Mouse (Mus musculus) embryonic facial prominence, embryonic 14.5 days (tissue): ENCODE measurements around the gene Fkbp3. TPM values are rescaled to one million over a fixed set of nuclear protein-coding genes. Genes with fewer than 3 reads are reported as not detected.
A peak's percentile ranks its signal among the peaks of the same experiment; 100 is the strongest.
"Not testable (repeated sequence)": the region's sequence is repeated elsewhere in the genome, so short reads cannot be mapped to it uniquely, and the experiment has no call there.

Source experiments
- ATAC-seq: fragments of 200-750 bp; cut with Nextera tagmentation; 2 replicates; pipeline ENCODE4 v1.8.0; 2017; ENCODE audit warnings: low read depth, moderate number of reproducible peaks, moderate TSS enrichment
- DNase-seq: peaks from one replicate; pipeline ENCODE4 v3.0.0-alpha.2; 2015; ENCODE audit warnings: low spot score
- H3K27ac ChIP-seq: fragments of 300-500 bp; sonication (generic); replicated peaks from 2 replicates; pipeline ENCODE4 v1.5.1; 2014; ENCODE audit warnings: low read depth, mild to moderate bottlenecking, low read length, moderate library complexity
- H3K27me3 ChIP-seq: fragments of 300-500 bp; sonication (generic); replicated peaks from 2 replicates; pipeline ENCODE4 v1.6.1; 2014; ENCODE audit warnings: low read length; ENCODE audit not compliant: control insufficient read depth, insufficient read depth
- H3K36me3 ChIP-seq: fragments of 300-500 bp; sonication (generic); 2 replicates; pipeline ENCODE4 v1.6.1; 2014; ENCODE audit warnings: low read length, mixed read lengths; ENCODE audit not compliant: control insufficient read depth, insufficient read depth
- H3K4me1 ChIP-seq: fragments of 300-500 bp; sonication (generic); 2 replicates; pipeline ENCODE4 v1.6.1; 2014; ENCODE audit warnings: antibody characterized with exemption, low read length; ENCODE audit not compliant: control insufficient read depth, insufficient read depth
- H3K4me2 ChIP-seq: fragments of 300-500 bp; sonication (generic); 2 replicates; pipeline ENCODE4 v1.6.1; 2014; ENCODE audit warnings: low read depth, mild to moderate bottlenecking, low read length, moderate library complexity, mixed read lengths
- H3K4me3 ChIP-seq: fragments of 300-500 bp; sonication (generic); 2 replicates; pipeline ENCODE4 v1.5.1; 2014; ENCODE audit warnings: low read depth, mild to moderate bottlenecking, low read length
- H3K9ac ChIP-seq: fragments of 300-500 bp; sonication (generic); 2 replicates; pipeline ENCODE4 v1.6.1; 2014; ENCODE audit warnings: low read depth, mild to moderate bottlenecking, low read length, moderate library complexity, mixed read lengths
- H3K9me3 ChIP-seq: fragments of 300-500 bp; sonication (generic); 2 replicates; pipeline ENCODE4 v1.6.1; 2016; ENCODE audit warnings: low read length; ENCODE audit not compliant: control insufficient read depth
- WGBS: fragments of 180-500 bp; shearing (Covaris S2); extraction: QIAGEN DNeasy Blood & Tissue Kit; methylation state at CpG from one replicate; pipeline ENCODE4 v1.1.7; 2014; 5-methylcytosine and 5-hydroxymethylcytosine counted together
- polyA plus RNA-seq: library from polyadenylated mRNA; unstranded; fragments of >200 nt; fragmentation: Nextera tagmentation; extraction: Ambion mirVana; gene quantifications from 2 replicates; pipeline ENCODE4 v1.2.1, GENCODE M21; 2014

Fkbp3 gene
- polyA plus RNA-seq, result 389 and 391 TPM in 2 replicates

DNA sequence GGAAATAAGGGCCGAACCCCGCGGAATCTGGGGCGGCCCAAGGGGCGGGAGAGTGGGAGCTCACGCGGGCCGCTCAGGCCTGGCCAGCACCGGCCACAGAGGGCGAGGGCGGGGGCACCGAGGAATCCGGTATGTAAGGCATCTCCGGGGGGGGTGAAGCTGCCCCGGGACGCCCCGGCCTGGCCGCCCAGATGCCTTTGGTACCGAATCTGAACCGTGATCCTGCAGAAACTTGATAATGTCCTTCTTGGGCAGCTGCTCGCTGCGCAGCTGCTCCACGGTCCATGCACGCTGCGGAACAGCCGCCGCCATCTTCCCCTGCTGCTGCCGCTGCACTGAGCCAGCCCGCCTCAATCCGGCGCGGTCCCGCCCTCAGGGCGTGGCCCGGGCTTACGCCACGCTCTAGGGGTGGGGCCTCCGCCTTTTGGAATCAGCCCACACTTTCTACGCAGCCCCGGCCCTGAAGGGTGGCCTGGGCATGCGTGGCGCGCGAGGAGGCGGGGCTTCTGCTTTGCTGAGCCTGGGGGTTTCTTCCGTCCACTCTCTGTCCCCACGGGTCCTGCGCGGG is at the start of gene Fkbp3:
TSS of gene Fkbp3 (minus strand) at position 397 of the 568 bp plus-strand sequence.
- Histone ChIP-seq H3K9me3 (no peaks in the 10 kb centered on the region), H3K4me2 (peak within 1 kb of the TSS; percentile 87), H3K36me3 (peaks cover 8% of the 10 kb centered on the region), H3K9ac (peak within 1 kb of the TSS; percentile 93), H3K4me1 (peaks cover 18% of the 10 kb centered on the region), H3K27ac (peak within 1 kb of the TSS; percentile 94), H3K4me3 (peak within 1 kb of the TSS; percentile 93), H3K27me3 (no peaks in the 10 kb centered on the region)
- ATAC-seq, result peak; percentile 99
- 0% methylated on average over 17 of the region's 49 CpGs for WGBS
- peak; percentile 98 for DNase-seq

DNA sequence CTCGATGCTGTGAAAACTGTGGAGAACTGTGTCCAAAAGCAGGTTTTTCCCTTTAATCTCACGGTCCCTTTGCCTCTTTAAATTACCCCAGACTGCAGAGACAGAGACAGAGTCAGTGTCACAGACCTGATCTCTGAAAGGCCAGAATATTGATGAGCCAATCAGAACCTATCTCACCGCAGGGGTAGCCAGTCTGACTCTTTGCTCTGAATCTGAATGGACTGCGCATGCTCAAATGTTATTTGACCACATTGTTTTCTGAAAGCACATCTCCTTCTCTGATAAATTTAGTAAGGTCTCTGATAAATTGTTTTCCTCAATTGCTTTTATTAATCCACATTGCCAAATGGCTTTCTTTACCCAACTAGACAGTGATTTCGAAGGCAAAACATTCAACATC is 45.6 kb upstream of the Fkbp3 start:
- WGBS, result 88% methylated on average over 5 of the region's 5 CpGs
- H3K4me3 ChIP-seq, result no peak overlapping the region
- H3K4me2 ChIP-seq, result no peak overlapping the region
- peaks cover 72% of the 10 kb centered on the region for H3K36me3 ChIP-seq
- DNase-seq (no peak), ATAC-seq (no peak)
- no peaks in the 10 kb centered on the region for H3K27me3 ChIP-seq
- H3K9ac ChIP-seq, result no peak overlapping the region
- no peak overlapping the region for H3K27ac ChIP-seq
- no peaks in the 10 kb centered on the region for H3K9me3 ChIP-seq
- H3K4me1 ChIP-seq, result no peaks in the 10 kb centered on the region

GRCm38 (mm10) chr12:65118968-65119367 is 45.2 kb upstream of the Fkbp3 start:
- ATAC-seq (no peak), DNase-seq (no peak)
- no peak overlapping the region for H3K4me2 ChIP-seq
- H3K27ac ChIP-seq, result no peak overlapping the region
- H3K27me3 ChIP-seq, result no peaks in the 10 kb centered on the region
- no peak overlapping the region for H3K4me3 ChIP-seq
- H3K9ac ChIP-seq, result no peak overlapping the region
- peaks cover 75% of the 10 kb centered on the region for H3K36me3 ChIP-seq
- 81% methylated on average over 7 of the region's 7 CpGs for WGBS
- no peaks in the 10 kb centered on the region for H3K4me1 ChIP-seq
- no peaks in the 10 kb centered on the region for H3K9me3 ChIP-seq

DNA sequence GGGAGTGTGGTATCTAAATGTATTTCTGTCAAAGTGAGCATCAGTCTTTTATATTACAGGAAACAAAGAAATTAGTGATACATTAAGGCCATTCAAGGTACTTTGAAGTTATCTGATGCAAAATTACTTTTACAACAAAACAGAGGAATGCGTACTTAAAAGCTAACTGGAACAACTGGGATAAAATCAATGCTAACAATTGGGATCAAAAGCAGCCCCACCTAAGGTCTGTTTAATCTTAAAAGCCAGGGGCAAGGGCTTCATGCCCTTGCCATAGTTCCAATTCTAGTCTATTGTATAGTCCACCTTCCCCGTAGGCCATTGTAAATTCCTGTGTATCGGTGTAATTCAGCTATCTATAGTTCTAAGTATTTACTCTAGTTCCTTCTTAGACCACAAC is 41.2 kb upstream of the Fkbp3 start:
- 96% methylated on average over 3 of the region's 3 CpGs for WGBS
- H3K9ac ChIP-seq, DNase-seq, H3K4me1 ChIP-seq, ATAC-seq, H3K27me3 ChIP-seq, H3K9me3 ChIP-seq, H3K27ac ChIP-seq, H3K4me3 ChIP-seq, H3K4me2 ChIP-seq: not testable (repeated sequence)
- H3K36me3 ChIP-seq, result peaks cover 48% of the 10 kb centered on the region

GRCm38 (mm10) chr12:65113925-65114324 is 40.1 kb upstream of the Fkbp3 start:
- Histone ChIP-seq H3K27ac (no peak overlapping the region), H3K27me3 (no peaks in the 10 kb centered on the region), H3K9ac (no peak overlapping the region), H3K4me3 (no peak overlapping the region), H3K36me3 (peaks cover 37% of the 10 kb centered on the region), H3K9me3 (no peaks in the 10 kb centered on the region), H3K4me1 (no peaks in the 10 kb centered on the region), H3K4me2 (no peak overlapping the region)
- WGBS, result 91% methylated on average over 4 of the region's 4 CpGs
- no peak for DNase-seq
- ATAC-seq, result no peak

DNA sequence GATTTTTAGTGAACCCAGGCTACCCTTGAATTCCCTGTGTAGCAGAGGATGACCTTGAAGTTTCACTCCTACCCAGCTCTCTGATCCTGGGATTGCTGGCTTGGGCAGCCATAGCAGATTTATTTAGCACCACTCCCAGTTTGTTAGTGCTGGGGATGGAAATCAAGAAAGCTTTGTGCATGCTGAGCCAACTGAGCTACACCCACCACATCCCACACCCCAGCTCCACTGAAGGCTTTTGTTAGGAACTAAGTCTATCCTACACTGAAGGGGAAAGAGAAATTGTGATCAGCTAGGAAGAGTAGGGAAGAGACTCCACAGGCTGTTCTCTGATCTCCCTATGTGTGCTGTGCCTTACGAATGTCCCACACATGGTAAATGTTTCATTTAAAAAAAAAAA is 39.0 kb upstream of the Fkbp3 start:
- no peak overlapping the region for H3K4me3 ChIP-seq
- H3K4me1 ChIP-seq, result no peaks in the 10 kb centered on the region
- H3K4me2 ChIP-seq, result no peak overlapping the region
- H3K9ac ChIP-seq, result no peak overlapping the region
- H3K36me3 ChIP-seq, result peaks cover 32% of the 10 kb centered on the region
- ATAC-seq (no peak), DNase-seq (no peak)
- no peaks in the 10 kb centered on the region for H3K9me3 ChIP-seq
- 94% methylated on average over 1 of the region's 1 CpGs for WGBS
- H3K27me3 ChIP-seq, result no peaks in the 10 kb centered on the region
- no peak overlapping the region for H3K27ac ChIP-seq

DNA sequence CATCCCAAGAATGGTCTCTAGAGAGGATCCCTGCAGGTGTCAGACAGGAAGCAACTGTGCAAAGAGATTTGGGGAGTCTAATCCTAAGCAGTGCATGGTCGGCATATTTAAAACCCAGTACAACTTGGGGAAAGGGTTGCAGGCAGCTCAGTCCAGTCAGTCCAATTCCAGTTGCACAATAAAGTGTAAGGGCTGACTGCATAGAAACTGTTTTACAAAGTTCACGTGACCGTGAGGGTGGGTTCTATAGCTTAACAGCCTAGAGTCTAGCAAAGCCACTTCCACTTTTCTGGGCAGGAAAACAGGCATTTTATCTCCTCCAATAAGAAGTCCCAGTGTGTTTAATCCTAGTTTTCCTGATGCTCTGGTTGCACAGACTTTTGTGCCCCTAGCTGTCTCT is 37.7 kb upstream of the Fkbp3 start:
- WGBS, result 90% methylated on average over 3 of the region's 3 CpGs
- Histone ChIP-seq H3K4me3 (no peak overlapping the region), H3K9ac (no peak overlapping the region), H3K36me3 (peaks cover 35% of the 10 kb centered on the region), H3K27ac (no peak overlapping the region), H3K9me3 (no peaks in the 10 kb centered on the region), H3K27me3 (no peaks in the 10 kb centered on the region), H3K4me1 (no peaks in the 10 kb centered on the region), H3K4me2 (no peak overlapping the region)
- DNase-seq (no peak), ATAC-seq (no peak)

DNA sequence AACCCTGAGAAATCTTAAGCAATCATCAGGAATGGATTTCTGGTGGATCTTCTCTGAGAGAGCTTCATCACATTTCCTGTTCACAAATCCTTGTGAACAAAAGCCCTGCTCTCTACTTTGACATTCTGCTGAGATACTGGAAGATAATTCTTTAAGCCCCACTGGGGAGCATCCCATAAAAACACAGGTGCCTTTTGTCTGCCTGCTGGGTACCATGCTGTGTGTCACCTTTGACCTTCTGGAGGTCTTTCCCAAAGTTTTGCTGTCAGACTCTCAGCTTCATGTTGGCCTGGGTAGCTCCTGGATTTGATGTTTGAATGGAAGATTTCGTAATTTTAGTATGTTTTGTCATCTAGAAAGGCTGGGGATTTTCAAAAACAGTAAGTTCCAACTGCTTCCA is 34.9 kb upstream of the Fkbp3 start:
- Histone ChIP-seq H3K36me3 (peaks cover 45% of the 10 kb centered on the region), H3K9me3 (no peaks in the 10 kb centered on the region), H3K4me3 (no peak overlapping the region), H3K4me2 (no peak overlapping the region), H3K27me3 (no peaks in the 10 kb centered on the region), H3K4me1 (no peaks in the 10 kb centered on the region), H3K9ac (no peak overlapping the region), H3K27ac (no peak overlapping the region)
- DNase-seq (no peak), ATAC-seq (no peak)
- WGBS, result 85% methylated on average over 1 of the region's 1 CpGs

DNA sequence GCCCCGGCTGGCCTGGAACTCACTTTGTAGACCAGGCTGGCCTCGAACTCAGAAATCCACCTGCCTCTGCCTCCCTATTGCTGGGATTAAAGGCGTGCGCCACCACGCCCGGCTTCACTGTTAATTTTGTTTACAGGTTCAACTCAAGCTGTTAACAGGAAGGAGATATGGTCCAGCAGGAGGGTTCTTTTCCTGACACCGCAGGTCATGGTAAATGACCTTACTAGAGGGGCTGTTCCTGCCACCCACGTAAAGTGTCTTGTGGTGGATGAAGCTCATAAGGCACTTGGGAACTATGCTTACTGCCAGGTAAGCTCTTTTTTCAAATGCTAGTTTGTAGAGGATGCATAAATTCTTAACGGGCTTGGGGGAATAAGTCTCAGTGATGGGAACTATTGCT is 3.1 kb upstream of the Fkbp3 start:
- Histone ChIP-seq H3K27me3 (no peaks in the 10 kb centered on the region), H3K4me2 (peak overlapping the region; percentile 87), H3K4me1 (peaks cover 18% of the 10 kb centered on the region), H3K36me3 (peaks cover 10% of the 10 kb centered on the region; the same call in 1 of the 2 replicates), H3K9ac (peak overlapping the region; percentile 93), H3K9me3 (no peaks in the 10 kb centered on the region), H3K4me3 (peak overlapping the region; percentile 93), H3K27ac (no peak overlapping the region)
- ATAC-seq (no peak), DNase-seq (no peak)
- WGBS, result 83% methylated on average over 9 of the region's 9 CpGs
